Mouse (Mus musculus): ENCODE results near the gene Bace1.
A peak's percentile ranks its signal among the peaks of the same experiment; 100 is the strongest.

The Bace1 gene

DNA sequence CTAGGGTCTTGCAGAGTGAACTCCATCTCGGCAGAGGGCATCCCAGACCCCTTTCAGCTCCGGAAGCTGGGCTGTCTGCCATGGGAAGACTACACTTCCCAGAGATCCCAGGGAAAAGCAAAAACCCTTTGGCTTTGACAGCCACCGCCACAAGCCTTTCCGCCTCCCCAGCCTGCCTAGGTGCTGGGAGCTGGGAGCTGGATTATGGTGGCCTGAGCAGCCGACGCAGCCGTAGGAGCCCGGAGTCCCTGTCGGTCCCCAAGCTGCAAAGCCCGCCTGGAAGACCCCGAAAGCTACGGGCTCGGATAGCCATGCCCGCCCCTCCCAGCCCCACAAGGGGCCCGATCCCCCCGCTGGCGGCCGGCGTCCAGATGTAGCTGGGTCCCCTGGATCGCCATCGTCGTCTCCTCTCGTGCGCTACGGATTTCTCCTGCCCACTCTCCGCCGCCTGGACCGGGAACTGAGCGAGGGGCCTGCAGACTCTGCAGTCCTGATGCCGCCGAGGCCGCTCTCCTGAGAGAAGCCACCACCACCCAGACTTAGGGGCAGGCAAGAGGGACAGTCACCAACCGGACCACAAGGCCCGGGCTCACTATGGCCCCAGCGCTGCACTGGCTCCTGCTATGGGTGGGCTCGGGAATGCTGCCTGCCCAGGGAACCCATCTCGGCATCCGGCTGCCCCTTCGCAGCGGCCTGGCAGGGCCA, at the start of gene Bace1:
TSS of gene Bace1 (plus strand) at position 147 of the 705 bp plus-strand sequence.
- DNase-seq (ENCODE audit: low read depth, low spot score): no peak

DNA sequence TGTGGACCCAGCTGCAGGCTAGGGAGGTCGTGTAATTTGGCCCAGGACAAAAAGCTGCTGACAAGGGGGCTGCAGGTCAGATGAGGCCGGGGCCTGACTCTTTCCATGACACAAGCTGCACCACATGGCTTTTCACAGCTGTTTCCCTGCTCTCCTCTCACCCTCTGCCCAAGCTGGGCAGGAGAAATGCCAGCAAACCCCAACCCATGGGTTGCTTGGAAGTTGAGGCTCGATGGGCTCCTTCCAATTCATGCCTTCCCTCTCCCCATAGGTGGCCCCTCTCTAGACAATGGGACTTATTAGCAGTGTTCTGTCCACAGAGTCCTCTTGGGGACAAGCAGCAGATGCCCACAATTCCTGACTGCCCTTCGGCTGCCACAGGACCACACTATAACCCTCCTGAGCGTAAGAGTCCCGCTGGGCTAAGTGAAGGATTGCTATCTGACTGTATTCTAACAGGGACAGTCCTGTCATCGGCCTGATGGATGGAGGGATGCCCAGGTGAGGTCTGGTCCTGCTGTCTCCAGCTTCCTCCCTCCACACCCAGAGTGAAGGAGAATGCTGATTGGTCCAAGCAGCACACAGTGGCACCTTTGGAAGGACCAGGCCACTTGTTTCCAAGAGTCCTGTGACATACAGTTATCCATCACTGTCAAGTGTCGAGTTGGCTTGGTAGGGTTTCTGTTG, 46.8 kb upstream of the Bace1 start:
- no peak for DNase-seq (ENCODE audit: low read depth, low spot score)

DNA sequence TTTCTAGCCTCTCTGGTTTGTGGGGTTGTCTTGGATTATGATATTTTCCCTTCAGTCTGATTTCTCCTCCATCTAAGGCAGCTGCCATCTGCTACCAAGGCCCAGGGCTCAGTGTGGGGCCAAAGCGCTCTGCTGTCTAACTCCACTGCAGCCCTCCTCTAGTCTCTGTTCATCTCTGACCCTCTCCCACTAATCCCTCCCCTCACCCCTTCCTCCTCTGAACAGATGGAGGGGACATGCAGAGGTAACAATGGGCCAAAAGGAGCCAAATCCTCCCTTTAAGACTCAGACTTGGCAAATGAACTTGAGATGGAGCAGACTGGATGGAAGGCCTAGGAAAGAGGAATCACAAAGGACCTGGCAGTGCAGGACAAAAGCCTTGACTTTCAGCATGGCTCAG, 46.1 kb upstream of the Bace1 start:
- DNase-seq (ENCODE audit: low read depth, low spot score): no peak

DNA sequence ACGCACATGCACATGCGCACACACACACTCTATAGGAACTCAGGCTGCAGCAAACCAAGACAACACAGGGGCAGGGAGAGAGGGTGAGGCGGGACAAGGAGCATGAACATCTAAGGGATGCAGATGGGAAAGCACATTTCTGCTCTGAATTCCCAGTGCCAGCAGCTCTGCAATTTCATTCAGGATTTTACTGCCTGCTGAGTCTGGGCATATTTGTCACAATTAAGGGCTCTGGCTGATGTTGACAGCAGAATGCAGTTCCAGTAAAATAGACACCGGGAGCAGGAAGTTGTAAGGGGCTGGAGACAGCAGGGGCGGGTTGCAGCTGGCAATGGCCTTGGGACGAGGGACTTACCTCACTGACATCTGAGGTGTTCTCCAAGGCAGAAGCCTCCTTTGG, 44.7 kb upstream of the Bace1 start:
- no peak for DNase-seq (ENCODE audit: low read depth, low spot score)

DNA sequence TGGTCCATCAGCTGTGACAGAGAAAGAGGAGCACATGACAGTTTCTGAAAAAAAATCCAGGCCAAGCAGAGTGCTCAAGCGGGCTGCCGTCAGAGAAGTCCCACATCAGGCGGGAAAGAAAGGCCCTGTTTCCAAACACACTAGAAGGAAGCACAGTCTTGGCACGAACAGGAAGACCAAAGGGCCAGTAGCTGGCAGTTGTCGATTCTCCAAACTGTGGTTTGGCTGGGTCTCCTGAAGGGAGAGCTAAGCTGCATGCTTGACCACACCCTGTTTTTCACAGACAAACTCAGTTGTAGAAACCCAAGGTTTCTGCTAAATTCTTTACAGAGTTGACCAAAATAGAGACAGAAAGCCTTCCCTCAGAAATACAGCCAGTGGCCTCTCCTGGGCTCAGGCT, 42.7 kb upstream of the Bace1 start:
- DNase-seq (ENCODE audit: low read depth, low spot score): no peak

DNA sequence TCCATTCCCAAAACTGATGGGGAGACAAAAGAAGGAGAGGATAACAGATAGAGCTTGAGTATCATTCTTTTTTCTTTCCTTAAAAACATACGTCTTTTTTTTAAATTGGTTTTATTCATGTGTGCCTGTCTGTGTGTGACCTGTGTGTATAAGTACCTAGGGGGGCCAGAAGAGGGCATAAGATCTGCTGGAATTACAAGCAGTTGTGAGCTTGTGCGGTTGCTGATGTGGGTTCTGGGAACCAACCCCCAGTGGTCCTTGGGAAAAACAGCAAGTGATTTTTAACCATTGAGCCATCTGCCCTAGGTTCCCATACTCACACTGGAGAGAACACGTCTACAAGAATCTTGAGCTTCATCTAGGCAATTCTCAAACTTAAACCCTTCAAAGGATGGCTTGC, 41.1 kb upstream of the Bace1 start:
- DNase-seq (ENCODE audit: low read depth, low spot score): no peak

DNA sequence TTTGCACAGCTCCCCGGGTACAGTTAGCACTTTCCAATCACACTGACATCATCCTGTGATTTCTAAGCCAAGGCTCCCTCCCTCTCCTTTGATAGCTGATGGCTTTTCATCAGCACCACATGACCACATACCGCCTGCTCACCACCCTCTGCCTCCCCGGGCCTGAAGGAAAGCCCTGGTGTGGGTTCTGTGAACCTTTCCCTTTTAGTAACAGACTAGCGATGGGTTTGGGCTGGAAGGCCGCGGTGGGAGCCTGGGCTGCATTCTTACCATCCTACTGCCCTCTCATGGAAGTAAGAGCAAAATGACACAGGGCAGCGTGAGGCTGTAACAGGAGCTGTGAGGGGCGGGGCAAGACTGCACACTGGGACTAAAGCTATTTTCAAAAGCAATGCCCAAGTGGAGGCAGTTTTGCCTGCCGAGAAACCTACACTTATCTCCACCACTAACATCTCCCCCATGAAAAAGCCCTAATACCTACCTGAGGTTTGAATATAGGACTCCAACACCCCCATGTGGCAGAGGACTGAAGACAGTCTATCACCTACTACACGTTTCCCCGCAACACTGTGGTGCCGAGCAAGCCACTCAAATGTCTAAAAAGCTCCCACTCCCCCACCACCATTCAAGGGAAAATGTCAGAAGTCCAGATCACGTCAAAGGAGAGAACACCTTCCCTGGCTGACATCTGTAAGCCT, 39.8 kb upstream of the Bace1 start:
- DNase-seq (ENCODE audit: low read depth, low spot score): no peak

DNA sequence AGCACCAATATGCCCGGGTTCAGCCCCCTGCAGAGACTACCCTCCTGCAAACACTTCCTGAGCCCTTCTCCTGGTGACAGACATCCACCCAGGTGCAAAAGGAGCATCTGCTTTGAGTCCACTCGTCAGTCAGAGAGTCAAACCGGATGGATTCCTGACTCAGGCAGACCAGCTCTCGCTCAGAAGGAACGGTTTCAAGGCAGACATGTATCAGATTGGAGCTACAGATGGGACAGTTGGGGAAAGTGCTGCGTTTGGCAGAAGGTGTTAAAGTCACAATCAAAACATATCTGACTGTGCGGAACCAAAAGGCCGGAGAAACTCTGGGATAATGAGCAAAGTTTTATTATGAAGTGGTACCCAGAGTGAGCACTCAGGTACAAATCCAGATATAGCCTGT, 39.0 kb upstream of the Bace1 start:
- no peak for DNase-seq (ENCODE audit: low read depth, low spot score)

DNA sequence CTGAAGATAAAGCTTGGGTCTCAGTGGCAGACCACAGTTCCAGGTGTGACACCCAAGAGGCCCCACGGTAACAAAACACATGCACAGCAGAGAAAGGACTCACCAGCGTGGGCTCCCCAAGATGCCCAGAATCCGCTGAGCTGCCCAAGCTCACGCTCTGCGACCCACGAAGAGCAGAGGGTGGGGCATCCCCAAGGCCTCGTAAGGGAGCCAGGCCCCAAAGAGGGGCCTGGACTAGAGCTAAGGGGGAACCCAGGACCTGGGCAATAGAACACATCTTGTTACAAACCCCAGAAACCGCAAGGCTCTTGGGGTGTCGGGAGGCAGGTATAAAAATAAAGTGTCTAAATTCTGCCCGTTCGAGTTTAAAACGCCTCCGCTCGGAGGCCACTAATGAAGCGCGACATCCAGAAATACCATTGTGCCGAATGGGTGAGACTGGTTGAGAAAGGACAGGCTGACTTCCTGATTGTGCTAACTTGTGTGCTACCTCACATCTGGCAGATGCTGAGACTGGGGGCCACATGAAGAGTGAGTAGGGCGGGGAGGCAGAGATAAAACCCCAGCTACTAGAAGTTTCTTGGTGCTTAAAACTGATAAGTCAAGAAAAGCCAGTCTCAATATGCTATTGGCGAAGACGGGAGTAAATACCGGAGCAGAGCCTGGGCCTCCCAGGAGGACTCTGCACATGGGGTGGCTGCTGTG, 35.2 kb upstream of the Bace1 start:
- no peak for DNase-seq (ENCODE audit: low read depth, low spot score)

DNA sequence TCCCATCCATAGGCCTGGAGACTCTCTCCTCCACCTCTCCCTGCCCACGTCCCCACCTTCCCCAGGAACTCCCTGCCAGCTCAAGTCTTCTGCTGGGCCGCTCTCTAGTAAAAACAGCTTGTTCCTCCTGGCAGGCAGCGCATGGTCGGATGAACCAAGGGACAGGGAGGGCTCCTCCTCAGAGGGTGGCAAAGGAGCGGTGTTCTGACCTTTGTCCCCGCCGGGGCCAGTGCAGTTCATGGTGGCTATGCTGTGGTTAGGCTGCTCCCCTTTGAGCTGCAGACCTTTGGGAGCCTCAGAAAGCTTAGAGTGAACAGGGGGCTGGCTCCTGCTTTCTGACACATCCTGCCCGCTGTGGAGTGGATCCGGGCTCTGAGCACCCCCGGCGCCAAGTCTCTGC, 31.5 kb upstream of the Bace1 start:
- DNase-seq (ENCODE audit: low read depth, low spot score): no peak

DNA sequence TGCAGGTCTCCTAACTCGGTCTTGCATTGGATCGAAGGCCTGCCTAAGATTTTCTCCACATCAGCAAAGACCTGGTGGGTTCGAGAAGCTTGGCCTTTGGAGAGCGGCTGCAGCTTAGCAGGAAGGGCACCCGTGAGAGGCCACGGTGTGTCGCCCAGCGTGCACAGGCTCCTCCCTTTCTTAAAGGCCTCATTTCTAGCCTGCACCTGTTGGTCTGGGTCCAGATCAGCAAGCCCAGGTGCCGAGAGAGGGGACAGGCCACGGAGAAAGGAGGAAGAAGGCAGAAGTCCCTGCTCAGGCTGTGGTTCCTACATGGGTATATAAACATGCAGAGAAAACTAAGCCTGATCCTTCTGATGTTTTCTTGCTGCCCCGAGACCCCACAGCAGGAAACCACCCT, 31.0 kb upstream of the Bace1 start:
- DNase-seq (ENCODE audit: low read depth, low spot score): no peak

DNA sequence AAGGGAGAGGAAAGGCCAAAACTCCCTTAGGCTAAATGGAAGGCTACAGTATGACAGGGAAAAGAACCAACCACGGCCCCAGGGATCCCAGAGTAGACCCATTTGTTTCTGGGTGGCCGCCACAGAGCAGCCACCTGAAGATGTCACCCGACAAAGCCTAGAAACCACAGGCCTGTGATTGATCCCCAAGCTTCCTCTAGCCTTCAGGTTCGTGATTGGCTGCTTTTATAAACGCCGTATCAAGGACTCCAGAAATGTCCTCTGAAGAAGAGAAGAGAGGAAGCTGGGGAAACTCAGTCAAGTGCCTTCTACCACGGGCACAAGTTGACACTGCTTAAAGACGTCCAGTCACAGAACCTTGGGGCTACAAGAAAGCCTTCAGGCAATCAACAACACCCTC, 30.6 kb upstream of the Bace1 start:
- peak; percentile 39 for DNase-seq (ENCODE audit: low read depth, low spot score)

DNA sequence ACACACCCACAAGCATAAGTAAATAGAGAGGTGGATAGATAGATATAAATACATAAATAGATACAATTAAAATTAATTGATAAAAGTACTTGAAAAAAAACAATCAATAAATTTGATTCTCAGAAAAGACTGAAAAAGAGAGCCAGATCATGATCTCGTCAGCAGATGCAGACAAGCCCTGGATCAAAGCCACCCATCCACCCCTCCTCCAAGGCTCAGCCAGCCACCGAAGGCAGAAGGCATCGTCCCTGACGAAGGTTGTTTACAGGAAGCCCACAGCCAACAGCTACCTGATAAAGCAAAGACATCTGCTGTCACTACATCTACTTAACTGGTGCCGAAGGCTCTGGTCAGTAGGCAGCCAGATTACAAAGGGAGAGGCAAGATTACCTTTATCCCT, 26.4 kb upstream of the Bace1 start:
- DNase-seq (ENCODE audit: low read depth, low spot score): no peak

DNA sequence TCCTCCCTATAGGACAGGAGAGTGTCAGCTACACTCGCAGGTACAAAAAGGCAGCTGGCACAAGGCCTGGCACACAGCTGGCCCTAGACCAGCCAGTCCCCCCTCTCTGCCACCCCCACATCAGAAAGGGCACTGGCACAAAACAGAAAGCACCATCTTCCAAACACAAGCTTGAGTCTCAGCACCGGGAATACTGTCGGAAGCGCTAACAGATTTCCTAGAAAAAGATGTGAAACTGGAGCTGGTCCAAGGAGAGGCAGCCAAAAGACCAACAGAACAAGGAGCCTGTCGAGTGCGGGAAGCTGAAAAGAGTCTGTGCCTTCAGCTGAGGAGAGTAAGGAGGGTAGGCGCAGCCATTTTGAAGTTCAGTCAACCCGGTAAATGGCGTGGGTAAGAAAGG, 23.3 kb upstream of the Bace1 start:
- no peak for DNase-seq (ENCODE audit: low read depth, low spot score)

DNA sequence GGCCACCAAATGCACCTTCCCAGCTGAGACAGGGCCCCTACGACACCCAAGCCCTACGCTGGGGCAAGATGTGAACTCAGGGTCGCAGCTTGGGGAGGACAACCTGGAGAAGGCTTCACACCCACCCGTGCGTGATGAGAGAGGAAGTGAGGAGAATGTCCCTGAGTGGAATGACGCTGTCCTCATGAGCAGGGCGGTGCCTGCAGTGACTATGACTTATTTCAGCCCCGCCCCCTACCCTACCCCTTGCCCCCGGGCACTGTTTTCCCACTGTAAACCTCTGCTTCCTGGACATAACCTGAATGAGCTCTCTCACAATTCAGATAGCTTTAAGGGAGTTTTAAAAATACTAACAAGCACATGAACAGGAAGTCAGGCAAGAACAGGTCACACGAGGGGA, 22.9 kb upstream of the Bace1 start:
- DNase-seq (ENCODE audit: low read depth, low spot score): no peak

DNA sequence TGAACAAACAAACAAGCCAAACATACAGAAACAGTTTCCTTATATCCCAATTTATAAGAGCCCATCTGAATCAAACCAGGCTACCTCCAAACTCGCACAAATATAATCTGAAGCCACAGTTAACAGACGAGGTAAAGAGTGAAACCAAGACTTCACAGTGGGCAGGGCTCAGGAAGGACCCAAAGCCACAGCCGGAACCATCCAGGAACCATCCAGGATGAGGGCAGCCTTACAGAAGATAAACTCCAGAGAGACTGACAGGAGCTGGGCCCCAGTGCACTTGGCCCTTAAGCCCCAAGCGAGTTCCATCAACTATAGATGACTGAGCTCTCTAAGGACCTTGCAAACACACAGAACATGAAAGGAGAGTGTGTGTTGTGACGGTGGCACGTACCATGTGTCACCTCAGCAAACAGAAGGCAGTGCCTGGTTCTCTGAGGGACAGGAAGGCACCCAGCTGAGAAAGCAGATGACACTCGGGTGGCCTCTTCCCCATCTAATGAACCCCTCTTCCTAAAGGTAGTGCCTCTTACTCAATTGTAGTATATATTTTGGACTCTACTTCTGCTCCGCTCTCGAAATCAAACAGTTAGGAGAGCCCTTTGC, 19.9 kb upstream of the Bace1 start:
- peak; percentile 28 for DNase-seq (ENCODE audit: low read depth, low spot score)

DNA sequence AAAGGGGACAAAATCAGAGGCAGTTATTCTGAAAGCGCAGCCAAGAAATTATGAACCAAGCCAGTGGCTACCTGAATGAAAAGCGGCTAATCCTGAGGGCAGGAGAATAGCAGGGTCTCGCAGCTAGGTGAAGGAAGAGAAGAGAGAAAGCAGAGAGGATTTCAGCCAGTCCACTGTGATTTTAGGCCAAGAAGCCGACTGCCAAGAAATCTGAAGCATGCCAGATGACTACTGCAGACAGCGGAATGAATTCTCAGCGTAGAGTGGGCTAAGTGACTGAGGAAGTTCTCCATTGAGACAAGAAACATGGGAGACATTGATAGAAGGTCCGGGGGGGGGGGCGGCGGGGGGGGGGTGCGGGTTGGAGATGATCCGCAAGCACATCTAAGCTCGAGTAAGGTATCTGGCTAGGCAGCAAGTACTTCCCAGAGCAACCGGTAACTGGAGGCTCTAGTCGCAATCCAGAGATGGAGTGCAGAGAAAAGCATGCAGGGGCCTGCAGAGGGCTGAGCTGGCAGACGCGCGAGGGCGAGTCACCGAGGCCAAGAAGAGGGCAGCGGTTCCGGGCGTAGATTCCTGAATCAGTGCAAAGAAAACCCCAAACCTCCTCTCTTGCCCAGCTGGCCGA, 10.6 kb upstream of the Bace1 start:
- DNase-seq (ENCODE audit: low read depth, low spot score): peak; percentile 37

DNA sequence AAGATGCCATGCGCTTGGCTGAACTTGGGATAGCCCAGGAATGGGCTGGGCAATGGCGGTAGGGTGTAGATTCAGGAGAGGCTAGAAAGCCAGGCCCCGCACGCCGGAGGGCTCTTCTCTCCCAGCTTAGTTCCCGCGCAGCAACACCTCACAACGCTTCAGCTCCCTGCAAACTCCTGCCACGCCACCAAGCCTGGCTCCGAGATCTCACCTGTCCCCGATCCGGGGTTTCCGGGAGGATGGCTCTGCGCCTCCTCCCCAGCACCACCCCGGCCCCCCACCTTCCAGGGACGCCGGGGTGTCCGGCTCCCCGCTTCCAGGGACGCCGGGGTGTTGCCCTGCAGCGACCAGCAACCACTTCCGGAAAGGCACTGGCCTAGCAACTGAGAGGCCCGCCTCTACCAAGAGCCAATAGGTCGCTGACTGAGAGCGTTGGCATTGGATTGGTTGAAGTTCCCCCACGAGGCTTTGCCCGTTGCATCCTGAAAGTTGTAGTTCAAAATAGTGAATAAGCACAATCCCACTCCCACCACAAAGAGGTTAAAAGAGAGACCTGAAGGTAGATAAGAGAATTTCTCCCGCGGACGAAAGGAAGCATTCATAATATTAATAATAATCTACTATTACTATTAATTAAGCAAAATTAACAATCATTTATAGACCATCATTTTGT, 10.0 kb upstream of the Bace1 start, which contains the start of gene Cep164:
TSS of gene Cep164 (minus strand) at position 401 of the 673 bp plus-strand sequence.
- DNase-seq (ENCODE audit: low read depth, low spot score): peak; percentile 89

DNA sequence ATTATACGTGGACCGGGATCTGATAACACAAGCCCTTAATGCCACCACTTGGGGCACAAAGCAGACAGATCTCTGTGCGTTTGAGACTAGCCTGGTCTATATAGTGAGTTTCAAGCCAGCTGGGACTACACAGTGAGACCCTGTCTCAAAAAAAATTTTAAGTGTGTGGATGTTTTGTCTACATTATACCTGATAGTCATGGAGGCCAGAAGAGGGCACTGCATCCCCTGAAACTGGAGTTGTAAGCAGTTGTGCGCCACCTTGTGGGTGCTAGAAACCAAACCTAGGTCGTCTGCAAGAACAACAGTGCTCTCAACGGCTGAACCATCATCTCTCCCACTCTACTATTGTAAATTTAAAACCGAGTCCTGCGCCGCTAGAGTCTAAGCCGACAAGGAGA, 9.3 kb upstream of the Bace1 start:
- peak; percentile 88 for DNase-seq (ENCODE audit: low read depth, low spot score)

DNA sequence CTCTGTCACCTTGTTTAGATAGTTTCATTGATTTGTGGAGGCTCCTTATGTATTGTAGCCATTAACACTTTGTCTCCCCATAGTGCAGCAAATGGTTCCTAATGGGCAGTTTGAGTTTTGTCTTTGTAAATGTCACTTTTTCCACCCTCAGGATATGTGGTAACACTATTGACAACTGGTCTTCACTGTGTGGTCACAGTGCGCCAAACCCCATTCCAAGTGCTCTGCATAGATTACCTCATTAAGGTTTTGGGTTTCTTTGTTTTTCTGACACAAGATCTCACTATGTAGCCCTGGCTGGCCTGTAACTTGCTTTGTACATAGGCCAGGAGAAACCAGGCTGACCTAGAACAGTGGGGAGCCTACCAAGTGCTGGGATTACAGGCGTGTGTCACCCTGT, 5.5 kb upstream of the Bace1 start:
- DNase-seq (ENCODE audit: low read depth, low spot score): no peak

DNA sequence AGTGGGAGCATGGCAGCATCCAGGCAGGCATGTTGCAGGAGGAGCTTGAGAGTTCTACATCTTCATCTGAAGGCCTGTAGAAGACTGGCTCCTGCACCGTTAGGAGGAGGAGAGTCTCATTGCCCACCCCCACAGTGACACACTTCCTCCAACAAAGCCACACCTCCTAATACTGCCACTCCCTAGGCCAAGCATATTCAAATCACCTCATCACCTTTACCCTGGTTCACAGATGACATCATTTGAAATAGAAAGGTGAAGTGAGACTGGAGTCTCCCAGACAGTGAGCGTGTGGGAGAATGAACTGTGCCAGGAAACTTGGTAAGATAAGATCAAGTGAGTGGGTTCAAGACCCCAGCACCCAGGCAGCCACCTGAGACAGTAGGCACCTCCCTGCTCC, 4.9 kb upstream of the Bace1 start:
- DNase-seq (ENCODE audit: low read depth, low spot score): no peak

Measured in CD4-positive helper T cell, adult 2 months (primary cell).